Mouse (Mus musculus) thymus, adult 2 months (tissue): ENCODE data around the gene 4930442H23Rik. TPM values are rescaled to one million over a fixed set of nuclear protein-coding genes. Genes with fewer than 3 reads are reported as not detected.

ENCODE experiments used
- DNase-seq: peaks from one replicate; pipeline ENCODE4 v3.0.0; 2021
- H3K27ac ChIP-seq: fragments of 200-500 bp; 2 replicates; pipeline ENCODE4 v1.5.1; 2012; ENCODE audit warnings: low read length, control low read depth; ENCODE audit not compliant: control insufficient read depth, insufficient read depth
- H3K27me3 ChIP-seq: fragments of 200-500 bp; 2 replicates; pipeline ENCODE4 v1.6.1; 2012; ENCODE audit warnings: mild to moderate bottlenecking, low read length, moderate library complexity, mixed read lengths; ENCODE audit not compliant: control insufficient read depth, insufficient read depth
- H3K36me3 ChIP-seq: fragments of 200-500 bp; 2 replicates; pipeline ENCODE4 v1.6.1; 2012; ENCODE audit warnings: mild to moderate bottlenecking, low read length, moderate library complexity; ENCODE audit not compliant: control insufficient read depth, insufficient read depth
- H3K4me1 ChIP-seq: fragments of 200-500 bp; replicated peaks from 2 replicates; pipeline ENCODE4 v1.6.1; 2012; ENCODE audit warnings: low read length; ENCODE audit not compliant: control insufficient read depth, insufficient read depth
- H3K4me3 ChIP-seq: fragments of 200-500 bp; 2 replicates; pipeline ENCODE4 v1.5.1; 2012; ENCODE audit warnings: mild to moderate bottlenecking, low read length, control low read depth, moderate library complexity; ENCODE audit not compliant: control insufficient read depth, insufficient read depth
- CTCF ChIP-seq: fragments of 200-500 bp; IDR thresholded peaks from 2 replicates; pipeline ENCODE4 v1.5.1; 2012; ENCODE audit warnings: mild to moderate bottlenecking, control low read depth, low read length, moderate library complexity, borderline replicate concordance; ENCODE audit not compliant: control insufficient read depth, poor library complexity, insufficient read depth; ENCODE audit errors: extremely low read depth
- POLR2A ChIP-seq: fragments of 200-500 bp; IDR thresholded peaks from 2 replicates; pipeline ENCODE4 v1.6.1; 2012; ENCODE audit warnings: mild to moderate bottlenecking, low read length, control low read depth, moderate library complexity; ENCODE audit not compliant: control insufficient read depth, poor library complexity, insufficient read depth; ENCODE audit errors: extremely low read depth
- WGBS: fragments of 180-500 bp; shearing (Covaris S2); methylation state at CpG from one replicate; pipeline ENCODE4 v1.1.7; 2018; 5-methylcytosine and 5-hydroxymethylcytosine counted together
- polyA plus RNA-seq: library from polyadenylated mRNA; depleted of rRNA; stranded (reverse); fragments of >200 nt; gene quantifications from 2 replicates; pipeline ENCODE4 v1.2.3, GENCODE M21; 2012

Gene 4930442H23Rik
- polyA plus RNA-seq, 1 experiment = not detected

DNA sequence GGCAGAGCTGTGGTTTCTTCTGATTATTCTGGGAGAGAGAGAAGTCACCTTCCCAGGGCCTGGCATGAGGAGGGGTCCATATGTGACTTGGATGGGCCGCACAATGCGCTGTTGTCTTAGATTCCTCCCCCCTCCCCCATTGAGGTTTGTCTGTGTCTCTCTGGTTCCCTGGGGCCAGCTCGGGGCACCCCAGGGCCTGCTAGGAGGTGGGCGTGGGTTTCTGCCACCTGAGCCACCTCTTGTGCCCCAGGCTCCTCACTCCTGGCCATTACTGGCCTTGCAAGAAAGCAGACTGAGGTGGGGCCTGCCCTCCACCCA is 44.2 kb downstream of the 4930442H23Rik start:
- H3K4me3 ChIP-seq = no peak overlapping the region
- no peaks in the 10 kb centered on the region for H3K27me3 ChIP-seq
- peaks cover 45% of the 10 kb centered on the region for H3K4me1 ChIP-seq
- no peak overlapping the region for H3K27ac ChIP-seq
- DNase-seq = no peak
- WGBS = 86% methylated on average over 4 of the region's 4 CpGs
- TF ChIP-seq CTCF (no peak), POLR2A (no peak)
- peaks cover 8% of the 10 kb centered on the region for H3K36me3 ChIP-seq

DNA sequence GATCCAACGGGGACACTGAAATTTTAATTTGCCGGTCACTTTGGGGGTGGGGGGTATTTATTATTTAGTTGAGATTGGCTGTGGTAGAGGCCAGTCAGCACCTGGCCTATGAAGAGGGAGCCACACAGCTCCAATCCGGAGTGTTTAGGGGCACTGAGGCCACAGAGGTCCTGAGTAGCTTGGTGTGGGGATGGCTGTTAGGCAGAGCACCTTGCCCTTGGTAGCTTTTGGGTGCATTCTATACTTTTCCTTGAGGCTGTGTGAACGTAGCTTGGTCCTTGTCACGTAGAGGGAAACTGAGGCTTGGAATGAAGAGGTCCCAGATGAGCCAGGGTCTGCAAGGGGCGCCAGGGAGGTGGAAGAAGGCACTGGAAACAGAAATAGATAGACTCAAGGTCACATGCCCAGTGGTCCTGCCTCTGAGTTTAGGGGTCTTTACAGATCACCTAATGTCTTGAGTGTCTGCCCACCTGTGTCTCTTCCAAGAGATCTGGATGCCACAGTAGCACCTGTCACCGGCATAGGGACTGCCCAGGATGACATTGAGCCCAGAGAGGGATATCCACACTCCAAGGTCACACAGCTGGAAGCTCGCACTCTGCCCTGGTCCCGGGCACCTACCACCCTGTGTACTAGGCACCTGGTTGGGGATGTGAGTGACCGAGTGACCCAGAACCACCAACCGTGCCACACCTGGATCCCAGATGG is 44.7 kb downstream of the 4930442H23Rik start:
- peaks cover 50% of the 10 kb centered on the region for H3K4me1 ChIP-seq
- H3K4me3 ChIP-seq = peak overlapping the region; percentile 69
- H3K27ac ChIP-seq = no peak overlapping the region; the same call in 1 of the 2 replicates
- no peak for TF ChIP-seq CTCF
- no peak for TF ChIP-seq POLR2A
- H3K36me3 ChIP-seq = peaks cover 3% of the 10 kb centered on the region
- DNase-seq = no peak
- WGBS = 53% methylated on average over 11 of the region's 11 CpGs
- no peaks in the 10 kb centered on the region; the same call in 1 of the 2 replicates for H3K27me3 ChIP-seq

DNA sequence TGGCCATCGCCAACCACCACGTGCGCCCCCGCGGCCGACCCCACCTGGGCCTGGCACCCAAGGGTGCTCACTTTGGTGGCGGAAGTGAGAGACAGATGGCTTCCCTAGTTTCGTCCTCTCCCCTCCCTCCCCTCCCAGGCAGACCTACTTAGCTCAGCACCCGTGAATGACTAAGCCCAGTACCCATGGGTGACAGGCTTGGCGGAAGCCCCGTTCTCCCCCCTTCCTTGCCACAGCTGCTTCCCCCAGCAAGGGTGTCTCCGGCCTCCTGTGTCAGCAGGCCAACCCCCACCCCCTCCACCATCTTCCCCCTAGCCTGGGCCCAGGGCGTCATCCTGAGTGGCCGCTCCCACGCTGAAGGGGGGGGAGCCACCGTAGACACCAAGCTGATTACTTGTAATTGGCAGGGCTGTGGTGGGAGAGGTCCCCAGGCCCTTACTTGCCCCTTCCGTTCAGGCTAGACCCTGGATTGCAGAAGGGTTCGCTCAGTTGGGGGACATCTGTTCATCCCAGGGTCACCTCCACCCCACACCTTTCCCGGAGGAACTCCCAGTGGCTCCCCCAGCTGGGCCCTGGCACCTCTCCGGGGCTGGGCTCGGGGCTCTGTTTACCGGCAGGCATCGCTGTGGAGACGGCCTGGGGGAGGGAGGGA is 45.4 kb downstream of the 4930442H23Rik start:
- WGBS = 2% methylated on average over 21 of the region's 24 CpGs
- H3K4me3 ChIP-seq = peak overlapping the region; percentile 69
- H3K36me3 ChIP-seq = no peaks in the 10 kb centered on the region
- peak overlapping the region; percentile 75 for H3K27ac ChIP-seq
- DNase-seq = peak; percentile 72
- TF ChIP-seq CTCF = no peak
- TF ChIP-seq POLR2A = no peak; the same call in 1 of the 2 replicates
- peaks cover 52% of the 10 kb centered on the region for H3K4me1 ChIP-seq
- H3K27me3 ChIP-seq = no peaks in the 10 kb centered on the region; the same call in 1 of the 2 replicates

DNA sequence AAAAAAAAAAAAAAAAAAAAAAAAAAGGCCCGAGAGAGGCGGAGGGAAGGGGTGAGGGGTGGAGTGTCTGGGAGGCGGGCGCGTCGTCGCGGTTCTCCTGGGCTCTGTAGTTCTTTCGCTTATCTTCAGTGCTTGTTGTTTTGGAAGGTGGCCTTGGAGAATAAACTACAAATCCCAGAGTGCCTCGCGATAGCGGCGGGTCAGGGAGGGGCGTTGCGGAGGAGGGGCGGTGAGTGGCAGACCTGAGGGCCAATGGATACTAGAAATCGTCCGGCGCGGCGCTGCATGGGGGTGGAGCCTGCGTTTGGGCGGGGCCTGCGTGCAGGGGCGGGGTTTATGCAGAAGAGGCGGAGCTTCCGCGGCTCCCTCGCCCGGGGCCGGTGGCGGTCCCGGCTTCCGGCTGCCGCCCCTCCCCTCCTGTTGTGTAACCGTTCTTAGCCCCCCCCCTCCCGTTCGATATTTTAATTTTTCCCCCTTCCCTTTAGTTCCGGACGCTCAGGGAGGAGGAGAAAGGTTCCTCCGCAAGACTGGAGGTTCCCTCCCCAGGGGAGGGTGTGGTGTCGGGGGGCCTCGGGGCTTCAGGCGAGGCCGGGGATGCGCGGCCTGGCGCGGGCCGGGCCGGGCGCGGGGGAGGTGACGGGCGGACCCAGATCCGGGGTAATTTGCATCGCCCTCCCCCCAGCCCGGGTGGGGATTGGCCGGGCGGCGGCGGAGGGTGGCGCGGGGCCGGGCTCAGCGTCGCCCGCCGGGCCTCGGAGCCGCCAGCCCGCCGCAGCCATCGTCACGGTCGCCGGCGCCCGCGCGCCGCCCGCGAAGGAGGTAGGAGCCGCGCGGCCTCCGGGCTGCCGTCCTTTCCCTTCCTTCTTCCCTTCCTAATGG is 46.2 kb downstream of the 4930442H23Rik start:
- TF ChIP-seq POLR2A (peak; percentile 61; the same call in 1 of the 2 replicates), CTCF (no peak)
- WGBS = 1% methylated on average over 63 of the region's 89 CpGs
- H3K36me3 ChIP-seq = no peaks in the 10 kb centered on the region
- no peaks in the 10 kb centered on the region; the same call in 1 of the 2 replicates for H3K27me3 ChIP-seq
- H3K27ac ChIP-seq = peak overlapping the region; percentile 75
- peak overlapping the region; percentile 69 for H3K4me3 ChIP-seq
- DNase-seq = peak; percentile 99
- H3K4me1 ChIP-seq = peaks cover 51% of the 10 kb centered on the region

DNA sequence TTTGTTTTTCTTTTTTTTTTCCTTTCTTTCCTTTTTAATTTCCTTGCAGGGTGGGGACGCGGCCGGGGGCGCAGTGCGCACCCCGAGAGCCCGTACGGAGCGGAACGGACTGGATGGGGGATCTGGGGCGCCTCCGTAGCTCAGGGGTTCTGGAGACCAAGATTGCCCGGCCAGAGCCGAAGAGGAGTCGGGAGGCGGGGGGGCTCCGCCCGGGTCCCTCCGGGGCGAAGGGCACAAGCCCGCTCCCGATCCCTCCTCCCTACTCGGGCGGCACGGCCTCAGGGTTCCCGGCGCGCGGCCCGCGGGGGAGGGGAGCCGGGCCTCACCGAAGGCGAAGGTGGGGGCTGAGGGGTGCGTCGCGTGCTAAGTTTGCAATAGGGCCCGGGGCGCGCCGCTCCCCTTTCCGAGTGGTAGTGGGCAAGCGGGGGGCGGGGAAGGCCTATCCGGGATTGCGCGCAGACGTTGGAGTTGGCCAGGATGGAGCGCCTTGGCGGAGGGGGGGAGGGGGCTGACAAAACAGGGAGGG is 46.9 kb downstream of the 4930442H23Rik start:
- peak; percentile 87 for DNase-seq
- under 1% methylated on average over 46 of the region's 50 CpGs for WGBS
- Histone ChIP-seq H3K27ac (peak overlapping the region; percentile 71), H3K36me3 (no peaks in the 10 kb centered on the region), H3K4me1 (peaks cover 46% of the 10 kb centered on the region), H3K27me3 (no peaks in the 10 kb centered on the region; the same call in 1 of the 2 replicates), H3K4me3 (peak overlapping the region; percentile 84)
- no peak for TF ChIP-seq CTCF
- no peak; the same call in 1 of the 2 replicates for TF ChIP-seq POLR2A

DNA sequence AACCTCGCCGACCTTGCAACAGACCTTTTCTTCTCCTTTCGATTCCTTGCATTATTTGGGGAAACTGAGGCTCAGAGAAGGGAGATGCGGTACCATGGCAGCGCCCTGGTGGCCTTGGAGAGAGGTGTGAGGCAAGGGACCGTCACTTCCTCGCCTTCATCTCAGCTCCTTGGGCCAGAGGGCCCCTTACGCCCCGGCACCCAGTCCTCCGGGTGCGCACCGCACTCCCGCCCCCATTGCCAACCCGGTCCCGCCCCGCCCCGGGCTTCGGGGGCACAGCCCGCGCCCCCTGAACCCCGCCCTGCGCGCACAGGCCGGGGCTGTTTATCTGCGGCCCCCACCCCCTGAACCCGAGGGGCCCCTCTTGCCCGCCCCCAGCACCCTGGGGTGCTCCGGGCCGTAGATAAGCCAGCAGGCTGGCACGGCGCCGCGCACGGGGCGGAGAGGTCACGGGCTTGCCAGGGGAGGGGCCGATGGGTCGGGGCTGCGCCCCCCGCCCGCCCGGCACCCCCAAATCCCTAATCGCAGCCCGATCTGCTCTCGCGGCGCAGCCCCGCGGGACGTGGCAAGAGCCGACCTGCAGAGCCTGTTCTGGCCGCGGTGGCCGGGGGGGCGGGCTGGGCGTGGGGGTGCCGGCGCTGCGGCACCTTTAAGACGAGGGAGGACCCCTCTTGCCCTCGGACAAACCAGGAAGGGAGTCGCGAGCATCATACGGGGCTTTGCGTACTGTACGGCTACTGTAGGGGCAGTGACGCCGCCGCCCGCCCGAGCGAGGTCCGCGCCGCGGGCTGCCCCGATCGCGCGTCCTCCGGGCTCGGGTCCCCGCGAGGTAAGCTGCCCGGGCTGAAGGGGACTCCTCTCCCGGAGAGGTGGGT is 47.6 kb downstream of the 4930442H23Rik start:
- H3K4me1 ChIP-seq = peaks cover 45% of the 10 kb centered on the region
- DNase-seq = peak; percentile 58
- no peaks in the 10 kb centered on the region; the same call in 1 of the 2 replicates for H3K27me3 ChIP-seq
- H3K27ac ChIP-seq = peak overlapping the region; percentile 71
- TF ChIP-seq CTCF = peak; percentile 36; the same call in 1 of the 2 replicates
- no peak for TF ChIP-seq POLR2A
- whole genome bisulfite sequencing = under 1% methylated on average over 85 of the region's 86 CpGs
- no peaks in the 10 kb centered on the region for H3K36me3 ChIP-seq
- H3K4me3 ChIP-seq = peak overlapping the region; percentile 84
